Mouse (Mus musculus): ENCODE measurements around the gene Hist1h4b.

- no peak for TF ChIP-seq USF1 (IDR thresholded peaks at IDR 0.05; ENCODE audit: low read depth)
- TF ChIP-seq POLR2A (IDR thresholded peaks at IDR 0.05; ENCODE audit: insufficient read length, low read depth), result no peak
- no peak for TF ChIP-seq POLR2AphosphoS2 (IDR thresholded peaks at IDR 0.05; ENCODE audit: insufficient read length, low read depth)
These were observed 46.3 kb upstream of the Hist1h4b start, which contains the start of gene Hfe for GRCm38 (mm10) chr13:23710374-23711089.

Measured in myocyte (in vitro differentiated cells).